Mouse (Mus musculus) heart, embryonic 10.5 days (tissue): ENCODE measurements at regions not wholly inside any gene's neighbourhood (a gene's known extent, or its start where the extent isn't known, plus 50 kb on each side); places are given as distances from the start of the nearest gene placed in this dataset.
A peak's percentile ranks its signal among the peaks of the same experiment; 100 is the strongest.

Experiments used
- DNase-seq: peaks from one replicate; pipeline ENCODE4 v3.0.0-alpha.2; 2017; ENCODE audit warnings: low spot score
- H3K27ac ChIP-seq: fragments of 300-500 bp; sonication (generic); 2 replicates; pipeline ENCODE4 v1.5.1; 2016; ENCODE audit warnings: mild to moderate bottlenecking
- H3K27me3 ChIP-seq: fragments of 300-500 bp; sonication (generic); 2 replicates; pipeline ENCODE4 v1.6.1; 2016; ENCODE audit warnings: mild to moderate bottlenecking; ENCODE audit not compliant: poor library complexity, insufficient read depth, severe bottlenecking
- H3K36me3 ChIP-seq: fragments of 300-500 bp; sonication (generic); 2 replicates; pipeline ENCODE4 v1.6.1; 2016; ENCODE audit warnings: mild to moderate bottlenecking, moderate library complexity
- H3K4me1 ChIP-seq: fragments of 300-500 bp; sonication (generic); 2 replicates; pipeline ENCODE4 v1.6.1; 2016; ENCODE audit warnings: mild to moderate bottlenecking
- H3K4me3 ChIP-seq: fragments of 300-500 bp; sonication (generic); 2 replicates; pipeline ENCODE4 v1.5.1; 2016; ENCODE audit warnings: mild to moderate bottlenecking, moderate library complexity
- H3K9me3 ChIP-seq: fragments of 300-500 bp; sonication (generic); 2 replicates; pipeline ENCODE4 v1.6.1; 2016; ENCODE audit warnings: mild to moderate bottlenecking, moderate library complexity
- WGBS: fragments of 180-500 bp; shearing (Covaris S2); methylation state at CpG from one replicate; pipeline ENCODE4 v1.1.7; 2016; 5-methylcytosine and 5-hydroxymethylcytosine counted together

DNA sequence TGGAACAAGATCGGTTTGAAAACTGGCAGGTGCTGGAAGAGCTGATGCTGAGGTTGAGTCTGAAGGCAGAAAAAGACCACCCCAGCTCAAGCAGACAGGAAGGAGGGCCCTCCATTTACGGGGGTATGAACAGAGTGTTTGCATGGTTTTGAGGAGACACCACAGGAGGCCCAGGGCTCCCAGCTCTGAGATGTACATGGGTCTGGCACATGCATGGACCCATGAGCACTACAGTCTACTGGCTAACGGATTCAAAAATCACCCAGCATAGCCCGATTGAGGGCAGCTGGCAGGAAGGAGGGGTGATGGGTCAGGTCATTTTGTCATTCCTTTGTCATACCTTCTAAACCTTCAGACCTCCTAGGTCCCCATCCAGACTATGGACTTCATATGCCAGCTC lies 103.6 kb upstream of the Mvb12b start:
- no peak overlapping the region for H3K4me3 ChIP-seq
- 0 out of 2 replicates have a peak, but pooled peaks cover 5% of the 10 kb centered on the region for H3K27me3 ChIP-seq
- no peaks in the 10 kb centered on the region for H3K36me3 ChIP-seq
- no peaks in the 10 kb centered on the region for H3K9me3 ChIP-seq
- H3K4me1 ChIP-seq, result no peaks in the 10 kb centered on the region; the same call in 1 of the 2 replicates
- no peak overlapping the region for H3K27ac ChIP-seq
- no peak for DNase-seq
- WGBS, result 71% methylated on average over 4 of the region's 4 CpGs

DNA sequence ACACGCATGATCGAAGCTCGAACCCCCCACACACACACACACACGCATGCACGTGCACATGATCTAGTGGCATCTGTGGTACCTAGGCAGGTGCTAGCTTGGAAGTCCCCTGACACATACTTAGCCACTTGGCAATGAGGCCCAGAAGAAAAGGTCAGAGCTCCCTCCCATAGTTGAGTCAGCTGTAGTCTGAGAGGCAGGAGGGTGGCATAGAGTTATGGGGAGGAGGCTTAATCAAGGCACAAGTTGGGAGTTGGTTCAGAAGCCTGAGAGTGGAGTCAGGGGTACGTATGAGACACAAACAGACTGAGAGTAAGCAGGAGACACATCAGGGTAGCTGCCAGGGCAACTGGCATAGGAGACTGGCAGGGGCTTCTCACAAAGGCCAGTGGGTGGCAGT lies 103.0 kb upstream of the Mvb12b start:
- 0 out of 2 replicates have a peak, but pooled peaks cover 5% of the 10 kb centered on the region for H3K27me3 ChIP-seq
- no peaks in the 10 kb centered on the region for H3K9me3 ChIP-seq
- no peak overlapping the region for H3K4me3 ChIP-seq
- no peak overlapping the region for H3K27ac ChIP-seq
- 85% methylated on average over 6 of the region's 6 CpGs for WGBS
- no peaks in the 10 kb centered on the region for H3K36me3 ChIP-seq
- no peaks in the 10 kb centered on the region; the same call in 1 of the 2 replicates for H3K4me1 ChIP-seq
- DNase-seq, result no peak

DNA sequence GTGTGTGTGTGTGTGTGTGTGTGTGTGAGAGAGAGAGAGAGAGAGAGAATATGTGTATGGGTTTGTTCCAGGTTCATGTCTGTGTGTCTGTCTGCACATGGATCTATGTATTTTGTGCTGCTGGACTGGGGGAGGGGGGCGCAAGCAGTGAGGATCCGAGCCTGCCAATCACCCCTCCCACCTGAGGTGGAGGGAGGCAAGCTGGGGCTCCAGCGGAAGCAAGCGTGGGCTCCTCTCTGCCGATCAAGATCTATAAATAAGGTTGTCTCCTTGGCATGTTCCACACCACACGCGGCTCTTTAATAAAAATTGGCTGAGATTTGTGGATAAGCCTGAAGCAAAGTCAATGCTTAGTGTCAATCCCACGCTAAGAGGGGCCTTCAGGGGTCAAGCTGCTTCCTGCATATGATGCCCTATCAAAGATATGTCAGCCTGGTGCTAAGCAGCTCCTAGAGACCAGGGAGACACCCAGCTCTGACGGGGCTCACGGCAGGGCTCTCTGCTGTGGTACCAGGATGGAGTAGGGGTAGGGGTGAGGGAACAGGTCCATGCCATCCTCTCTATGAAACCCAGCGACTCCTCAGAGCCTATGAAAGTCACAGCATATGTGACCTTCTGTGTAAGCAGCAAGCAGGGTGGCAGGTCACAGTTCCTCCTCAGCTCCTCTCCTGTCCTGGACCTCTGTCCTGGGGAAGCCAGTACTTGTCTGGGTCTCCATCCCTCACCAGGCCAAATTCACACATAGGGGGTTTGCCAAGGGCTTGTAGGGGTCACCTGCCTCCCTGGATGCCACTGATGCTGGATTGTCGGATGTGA lies 102.0 kb upstream of the Mvb12b start:
- Histone ChIP-seq H3K36me3 (no peaks in the 10 kb centered on the region), H3K4me1 (no peaks in the 10 kb centered on the region; the same call in 1 of the 2 replicates), H3K27ac (no peak overlapping the region), H3K9me3 (no peaks in the 10 kb centered on the region), H3K4me3 (no peak overlapping the region), H3K27me3 (0 out of 2 replicates have a peak, but pooled peaks cover 5% of the 10 kb centered on the region)
- WGBS, result 73% methylated on average over 12 of the region's 12 CpGs
- DNase-seq, result no peak

DNA sequence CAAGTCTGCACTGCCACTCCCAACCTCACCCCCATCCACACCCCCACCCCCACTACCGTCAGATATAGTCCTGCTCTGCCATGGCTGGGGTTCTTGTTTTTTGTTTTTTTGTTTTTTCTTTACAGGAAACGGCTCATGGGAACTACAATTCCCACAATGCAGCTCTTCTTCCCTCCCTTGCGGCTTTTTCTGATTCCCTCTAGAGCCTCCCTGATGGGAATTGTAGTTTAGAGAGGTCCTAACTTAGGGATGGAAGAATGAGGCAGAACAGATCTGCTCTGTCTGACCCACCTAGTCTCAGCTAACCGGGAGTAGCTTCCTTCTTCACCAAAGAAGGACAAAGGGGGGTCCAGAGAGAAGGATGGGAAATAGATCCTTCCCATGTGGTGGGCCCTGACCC lies 98.7 kb upstream of the Mvb12b start:
- 19% methylated on average over 4 of the region's 4 CpGs for WGBS
- Histone ChIP-seq H3K27ac (no peak overlapping the region), H3K4me1 (peaks cover 5% of the 10 kb centered on the region; the same call in 1 of the 2 replicates), H3K4me3 (no peak overlapping the region), H3K9me3 (no peaks in the 10 kb centered on the region), H3K36me3 (no peaks in the 10 kb centered on the region), H3K27me3 (peaks cover 5% of the 10 kb centered on the region; the same call in 1 of the 2 replicates)
- DNase-seq, result no peak

DNA sequence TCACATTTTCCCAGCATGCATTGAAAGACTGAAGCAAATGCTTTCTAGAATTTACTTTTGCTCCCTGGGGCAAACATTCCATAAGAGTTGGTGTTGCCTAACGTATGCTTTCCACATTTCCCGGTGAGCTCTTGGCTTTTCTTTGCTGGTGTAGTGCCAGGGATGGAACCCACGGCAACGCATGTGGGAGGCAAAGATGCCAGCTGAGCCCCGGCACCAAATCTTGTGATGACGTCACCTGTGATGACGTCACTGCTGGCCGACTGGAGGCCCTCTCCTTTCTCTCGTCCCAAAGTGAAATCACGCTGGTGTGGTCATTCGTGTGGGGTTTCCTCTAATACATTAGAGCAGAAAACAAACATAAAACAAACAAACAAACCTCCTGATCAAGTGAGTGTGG lies 97.6 kb upstream of the Mvb12b start:
- Histone ChIP-seq H3K4me3 (no peak overlapping the region), H3K27me3 (peaks cover 5% of the 10 kb centered on the region; the same call in 1 of the 2 replicates), H3K4me1 (peaks cover 5% of the 10 kb centered on the region; the same call in 1 of the 2 replicates), H3K9me3 (no peaks in the 10 kb centered on the region), H3K36me3 (no peaks in the 10 kb centered on the region), H3K27ac (no peak overlapping the region)
- WGBS, result 78% methylated on average over 11 of the region's 11 CpGs
- no peak for DNase-seq

DNA sequence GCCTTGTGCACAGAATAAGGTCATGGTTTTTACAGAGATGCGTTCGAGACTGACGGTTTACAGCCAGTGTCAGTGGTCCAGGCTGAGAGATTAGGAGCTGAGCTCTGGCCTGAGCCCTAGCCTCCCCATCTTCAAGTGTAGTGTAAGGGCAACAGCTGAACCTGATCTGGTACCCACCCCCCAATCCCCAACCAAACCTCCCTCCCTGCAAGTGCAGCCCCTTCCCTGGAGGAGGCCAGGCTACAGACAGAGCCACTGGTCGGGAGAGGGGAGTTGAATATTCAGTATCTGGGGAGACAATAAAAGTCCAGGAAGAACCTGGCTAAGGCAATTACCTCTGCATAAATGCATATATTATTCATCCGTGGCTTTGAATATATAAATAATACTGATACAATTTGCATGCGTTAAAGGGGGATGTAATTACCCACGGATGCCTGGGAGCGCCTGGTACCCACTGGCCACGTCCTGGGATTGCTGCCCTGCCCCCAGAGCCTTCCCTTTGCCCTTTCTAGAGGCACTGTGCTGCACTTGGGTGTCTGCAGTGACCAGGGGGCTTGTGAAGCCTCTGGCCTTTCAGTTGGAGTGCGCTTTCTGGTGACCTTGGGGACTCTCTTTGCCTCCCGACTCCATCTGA lies 95.5 kb upstream of the Mvb12b start:
- peak; percentile 60 for DNase-seq
- 40% methylated on average over 11 of the region's 11 CpGs for WGBS
- H3K4me3 ChIP-seq, result no peak overlapping the region

DNA sequence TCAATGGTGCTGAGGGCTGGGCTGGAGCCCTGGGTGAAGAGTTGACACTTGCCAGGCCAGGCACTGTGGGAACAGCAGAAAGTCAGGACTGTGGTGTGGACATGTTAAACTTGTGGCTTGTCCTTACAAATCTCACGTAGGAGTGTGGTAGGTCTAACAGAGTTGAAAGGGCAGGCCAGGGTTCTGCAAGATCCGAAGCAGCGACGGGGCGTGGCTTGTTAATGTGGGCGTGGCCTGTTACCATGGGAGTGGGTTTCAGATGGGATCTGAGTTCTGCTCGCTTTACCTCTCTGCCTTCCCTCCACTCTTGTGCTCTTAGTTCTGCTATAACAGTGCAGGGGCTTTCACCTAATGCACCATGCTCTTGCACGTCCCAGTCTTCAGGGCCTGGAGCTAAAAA lies 94.2 kb upstream of the Mvb12b start:
- Histone ChIP-seq H3K9me3 (no peaks in the 10 kb centered on the region), H3K27me3 (peaks cover 13% of the 10 kb centered on the region), H3K4me1 (0 out of 2 replicates have a peak, but pooled peaks cover 5% of the 10 kb centered on the region), H3K36me3 (no peaks in the 10 kb centered on the region), H3K27ac (no peak overlapping the region), H3K4me3 (no peak overlapping the region)
- 32% methylated on average over 8 of the region's 8 CpGs for WGBS
- peak; percentile 77 for DNase-seq

More for the DNA sequence above, 95.5 kb upstream of the Mvb12b start:
- Histone ChIP-seq H3K9me3 (no peaks in the 10 kb centered on the region), H3K4me1 (0 out of 2 replicates have a peak, but pooled peaks cover 5% of the 10 kb centered on the region), H3K27ac (no peak overlapping the region), H3K27me3 (peaks cover 2% of the 10 kb centered on the region; the same call in 1 of the 2 replicates), H3K36me3 (no peaks in the 10 kb centered on the region)

DNA sequence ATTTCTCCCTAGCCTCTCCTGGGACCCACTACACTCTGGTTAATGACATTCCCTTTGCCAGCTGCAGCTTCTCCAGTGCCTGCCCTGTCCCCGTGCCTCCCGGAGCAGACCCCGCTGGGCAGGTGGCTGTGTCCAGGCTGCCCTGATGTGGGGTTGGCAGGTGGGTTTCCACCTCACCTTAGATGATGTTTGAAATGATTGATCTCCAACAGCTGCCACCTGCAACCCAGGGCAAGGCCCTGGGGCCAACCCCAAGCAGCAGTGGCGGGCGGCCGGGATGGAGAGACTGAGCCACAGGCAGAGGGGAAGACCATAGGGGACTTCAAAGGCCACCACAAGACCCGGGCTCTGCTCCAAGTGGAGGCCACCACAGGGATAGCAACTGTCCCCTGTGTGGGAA lies 93.6 kb upstream of the Mvb12b start:
- Histone ChIP-seq H3K36me3 (no peaks in the 10 kb centered on the region), H3K4me3 (no peak overlapping the region), H3K4me1 (0 out of 2 replicates have a peak, but pooled peaks cover 5% of the 10 kb centered on the region), H3K27me3 (peaks cover 18% of the 10 kb centered on the region), H3K9me3 (no peaks in the 10 kb centered on the region), H3K27ac (no peak overlapping the region)
- 84% methylated on average over 7 of the region's 7 CpGs for WGBS
- DNase-seq, result peak; percentile 70

DNA sequence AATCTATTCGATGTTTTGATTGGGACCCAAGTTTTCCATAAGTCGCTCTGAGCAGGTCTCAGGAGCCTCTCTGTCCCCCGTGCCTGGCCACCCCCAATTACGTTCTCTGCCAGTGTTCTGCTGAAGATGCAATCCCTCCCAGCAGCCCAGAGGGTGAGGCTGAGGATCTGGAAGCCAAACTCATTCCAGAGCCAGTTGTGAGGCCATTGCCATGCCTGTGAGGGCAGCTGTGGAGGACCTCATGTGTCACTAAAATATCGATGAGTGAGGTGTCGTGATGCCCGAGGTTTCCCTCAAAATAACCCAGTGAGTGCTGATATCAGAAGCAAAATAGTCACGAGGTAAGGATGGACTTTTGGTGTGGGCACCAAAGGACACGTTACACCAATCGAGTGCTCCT lies 93.1 kb upstream of the Mvb12b start:
- Histone ChIP-seq H3K27me3 (peaks cover 18% of the 10 kb centered on the region), H3K4me3 (no peak overlapping the region), H3K36me3 (no peaks in the 10 kb centered on the region), H3K27ac (no peak overlapping the region), H3K4me1 (peaks cover 7% of the 10 kb centered on the region; the same call in 1 of the 2 replicates), H3K9me3 (no peaks in the 10 kb centered on the region)
- peak; percentile 56 for DNase-seq
- 70% methylated on average over 10 of the region's 10 CpGs for WGBS

DNA sequence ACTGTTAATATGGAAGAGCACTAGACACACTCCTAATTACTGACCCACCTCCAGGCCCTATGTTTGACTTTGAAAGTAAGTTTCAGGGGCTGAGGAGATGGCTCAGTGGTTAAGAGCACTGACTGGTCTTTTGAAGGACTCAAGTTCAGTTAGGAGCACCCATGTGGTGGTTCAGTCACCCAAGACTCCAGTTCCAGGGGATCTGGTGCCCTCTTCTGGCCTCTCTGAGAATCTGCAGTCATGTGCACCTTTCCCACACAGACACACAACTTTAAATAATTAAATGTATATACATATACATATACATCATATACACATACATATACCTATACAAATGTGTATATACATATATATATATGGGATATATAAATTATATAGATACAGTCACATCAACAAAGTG lies 91.5 kb upstream of the Mvb12b start:
- no peak for DNase-seq
- H3K36me3 ChIP-seq, result no peaks in the 10 kb centered on the region
- peaks cover 9% of the 10 kb centered on the region; the same call in 1 of the 2 replicates for H3K4me1 ChIP-seq
- no peaks in the 10 kb centered on the region for H3K9me3 ChIP-seq
- no peak overlapping the region for H3K4me3 ChIP-seq
- H3K27ac ChIP-seq, result no peak overlapping the region
- peaks cover 30% of the 10 kb centered on the region for H3K27me3 ChIP-seq

DNA sequence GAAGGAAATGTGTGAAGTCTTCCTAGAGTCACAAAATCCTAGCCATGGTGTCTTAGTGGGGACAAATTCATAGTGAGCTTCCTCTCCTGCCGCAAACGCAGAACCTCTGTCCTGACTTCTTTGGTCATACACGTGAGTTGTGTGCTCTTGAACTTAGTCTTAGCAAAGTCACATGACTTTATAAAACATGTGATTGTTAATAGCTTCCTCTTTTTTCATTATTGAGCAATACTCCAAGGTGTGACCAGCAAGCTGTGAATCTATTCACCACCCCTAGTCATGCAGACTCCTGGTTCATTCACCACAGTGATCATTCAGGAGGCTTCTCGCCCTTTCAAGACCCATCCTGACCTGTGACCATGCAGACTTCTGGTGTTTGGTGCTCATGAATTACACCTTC lies 90.8 kb upstream of the Mvb12b start:
- H3K36me3 ChIP-seq, result no peaks in the 10 kb centered on the region
- H3K27ac ChIP-seq, result no peak overlapping the region
- no peak for DNase-seq
- no peaks in the 10 kb centered on the region for H3K9me3 ChIP-seq
- H3K4me1 ChIP-seq, result peaks cover 9% of the 10 kb centered on the region; the same call in 1 of the 2 replicates
- H3K27me3 ChIP-seq, result peaks cover 36% of the 10 kb centered on the region
- WGBS, result 83% methylated on average over 4 of the region's 4 CpGs
- no peak overlapping the region for H3K4me3 ChIP-seq

DNA sequence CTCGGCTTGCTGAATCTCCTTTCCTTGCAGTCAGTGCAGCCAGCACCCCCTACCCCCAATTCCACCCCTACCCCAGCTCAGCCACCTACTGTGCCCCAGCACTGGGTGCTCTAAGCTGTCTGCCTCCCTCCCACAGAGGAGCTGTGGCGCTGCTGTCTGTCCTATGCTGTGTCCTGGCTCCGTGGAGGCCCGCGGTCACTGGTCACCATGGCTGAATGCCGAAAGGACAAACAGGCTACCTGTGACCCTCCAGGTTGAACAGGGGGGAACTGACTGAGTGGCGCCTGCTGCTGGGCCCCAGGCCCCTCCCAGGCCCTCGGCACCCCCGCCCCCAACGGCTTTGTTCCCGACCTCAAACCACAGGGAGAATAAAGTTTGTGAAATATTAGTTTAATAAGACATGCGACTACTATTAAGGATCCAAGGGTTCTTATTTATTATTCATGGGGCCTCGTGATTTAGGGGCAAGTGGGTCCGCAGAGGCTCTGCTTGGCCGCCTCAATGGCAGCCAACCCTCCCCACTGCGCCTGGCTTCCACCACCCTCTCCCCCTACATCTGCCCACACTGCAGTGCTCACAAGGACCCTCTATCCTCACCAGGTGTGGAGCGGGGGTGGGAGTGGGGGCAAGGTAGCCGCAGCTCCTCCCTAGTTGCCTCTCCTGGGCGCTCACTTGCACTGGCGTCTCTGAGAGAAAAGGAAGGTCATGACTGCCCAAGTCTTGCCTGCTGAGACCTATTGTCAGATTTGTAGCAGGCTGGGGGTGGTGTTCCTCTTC lies 90.0 kb upstream of the Mvb12b start:
- Histone ChIP-seq H3K4me3 (no peak overlapping the region), H3K27me3 (peaks cover 36% of the 10 kb centered on the region), H3K4me1 (peaks cover 9% of the 10 kb centered on the region; the same call in 1 of the 2 replicates), H3K9me3 (no peaks in the 10 kb centered on the region), H3K27ac (no peak overlapping the region), H3K36me3 (no peaks in the 10 kb centered on the region)
- peak; percentile 65 for DNase-seq
- 58% methylated on average over 20 of the region's 20 CpGs for WGBS
